Mouse (Mus musculus) C2C12 (cell line): ENCODE results near the gene Gm9747. TPM values are rescaled to one million over a fixed set of nuclear protein-coding genes. Genes with fewer than 3 reads are reported as not detected.

Experiments
- H3K27me3 ChIP-seq: one replicate; pipeline ENCODE4 v1.6.1; 2011; ENCODE audit not compliant: control insufficient read depth, insufficient read depth, insufficient read length
- H3K36me3 ChIP-seq: one replicate; pipeline ENCODE4 v1.6.1; 2011; ENCODE audit not compliant: control insufficient read depth, insufficient read depth
- H3K4me3 ChIP-seq: one replicate; pipeline ENCODE4 v1.5.1; 2011; ENCODE audit warnings: mild to moderate bottlenecking, control low read depth; ENCODE audit not compliant: poor library complexity, insufficient read depth, severe bottlenecking
- H3K79me2 ChIP-seq: one replicate; pipeline ENCODE4 v1.6.1; 2011; ENCODE audit not compliant: control insufficient read depth, insufficient read depth
- H3K79me3 ChIP-seq: one replicate; pipeline ENCODE4 v1.6.1; 2011; ENCODE audit warnings: low read depth, control low read depth
- H3ac ChIP-seq: one replicate; pipeline ENCODE3; 2011; ENCODE audit warnings: low read depth; ENCODE audit not compliant: control insufficient read depth, insufficient read length
- CEBPB ChIP-seq: IDR thresholded peaks from one replicate; pipeline ENCODE4 v1.6.1; 2011; ENCODE audit warnings: low read depth, mild to moderate bottlenecking, control low read depth, moderate library complexity
- CTCF ChIP-seq: IDR thresholded peaks from one replicate; pipeline ENCODE4 v1.5.1; 2011; ENCODE audit not compliant: control insufficient read depth, insufficient read depth, insufficient read length
- FOSL1 ChIP-seq: IDR thresholded peaks from one replicate; pipeline ENCODE4 v1.8.0; 2011; ENCODE audit warnings: mild to moderate bottlenecking, low read length; ENCODE audit not compliant: poor library complexity, insufficient read depth, severe bottlenecking
- MAX ChIP-seq: IDR thresholded peaks from one replicate; pipeline ENCODE4 v1.6.1; 2011; ENCODE audit warnings: mild to moderate bottlenecking, control low read depth
- MYOD1 ChIP-seq: IDR thresholded peaks from one replicate; pipeline ENCODE4 v1.6.1; 2011; ENCODE audit warnings: low read depth; ENCODE audit not compliant: control insufficient read depth, insufficient read length
- MYOG ChIP-seq: IDR thresholded peaks from one replicate; pipeline ENCODE4 v1.6.1; 2011; ENCODE audit not compliant: control insufficient read depth, insufficient read length; ENCODE audit errors: extremely low read depth
- USF1 ChIP-seq: IDR thresholded peaks from one replicate; pipeline ENCODE4 v1.6.1; 2011; ENCODE audit warnings: low read depth, mild to moderate bottlenecking, control low read depth, moderate library complexity
- polyA plus RNA-seq: library from polyadenylated mRNA; unstranded; fragments of >200 nt; fragmentation: generic; extraction: Trizol; gene quantifications from one replicate; pipeline ENCODE4 v1.2.1, GENCODE M21; 2012; ENCODE audit warnings: missing spikeins

Gm9747 gene
- polyA plus RNA-seq, 1 experiment = 3.8 TPM

DNA sequence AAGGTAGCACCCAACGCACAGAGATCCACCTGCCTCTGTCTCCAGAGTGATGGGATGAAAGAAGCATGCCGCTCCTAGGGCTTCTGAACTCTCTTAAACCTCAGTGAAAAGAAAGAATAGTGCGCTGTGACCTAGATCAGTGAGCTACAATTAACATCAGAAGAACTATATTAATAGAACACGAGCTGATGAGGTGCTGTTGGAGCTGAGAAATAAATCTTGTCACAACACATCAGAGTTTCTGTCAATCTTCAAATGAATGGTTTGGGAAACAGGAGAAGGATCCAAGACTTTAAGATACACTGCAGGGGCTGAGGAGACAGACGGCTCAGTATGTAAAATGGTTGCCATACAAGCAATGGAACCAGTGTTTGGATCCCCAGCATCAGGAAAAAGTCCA lies 39.3 kb downstream of the Gm9747 start:
- H3K4me3 ChIP-seq = no peak overlapping the region
- no peak for TF ChIP-seq MYOD1
- no peak for TF ChIP-seq MAX
- TF ChIP-seq FOSL1 = no peak
- TF ChIP-seq MYOG = no peak
- no peak for TF ChIP-seq CEBPB
- TF ChIP-seq CTCF = no peak
- no peak for TF ChIP-seq USF1
- peaks cover 67% of the 10 kb centered on the region for H3K79me3 ChIP-seq
- H3K36me3 ChIP-seq = peaks cover 77% of the 10 kb centered on the region
- no peak overlapping the region for H3ac ChIP-seq
- H3K79me2 ChIP-seq = peaks cover 97% of the 10 kb centered on the region
- no peaks in the 10 kb centered on the region for H3K27me3 ChIP-seq

DNA sequence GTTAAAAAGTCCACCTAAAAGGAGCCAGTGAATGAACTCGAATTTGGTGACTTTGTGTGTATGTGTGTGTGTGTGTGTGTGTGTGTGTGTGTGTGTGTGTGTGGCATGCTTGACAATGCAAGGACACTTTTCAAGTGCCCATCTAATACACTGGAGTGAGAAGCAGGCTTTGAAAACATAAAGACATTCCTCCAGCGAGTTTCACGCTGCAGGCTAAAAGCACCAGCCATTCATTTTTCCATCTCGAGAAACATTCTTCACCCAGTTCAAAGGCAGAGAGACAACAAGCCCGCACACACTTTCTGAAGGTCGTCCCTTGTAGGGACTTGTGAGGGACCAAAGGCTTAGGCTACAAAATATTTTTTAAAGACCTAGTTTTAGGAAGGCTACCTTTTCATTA lies 40.6 kb downstream of the Gm9747 start:
- Histone ChIP-seq H3K79me2 (peaks cover 99% of the 10 kb centered on the region), H3K79me3 (peaks cover 73% of the 10 kb centered on the region), H3K27me3 (no peaks in the 10 kb centered on the region), H3K4me3 (no peak overlapping the region), H3K36me3 (peaks cover 89% of the 10 kb centered on the region), H3ac (no peak overlapping the region)
- TF ChIP-seq USF1 = no peak
- TF ChIP-seq MAX = no peak
- TF ChIP-seq CTCF = no peak
- TF ChIP-seq CEBPB = no peak
- no peak for TF ChIP-seq MYOD1
- no peak for TF ChIP-seq FOSL1
- no peak for TF ChIP-seq MYOG

GRCm38 (mm10) chr1:82274361-82274760 lies 41.4 kb downstream of the Gm9747 start:
- Histone ChIP-seq H3K36me3 (peaks cover 93% of the 10 kb centered on the region), H3K79me2 (peaks cover 99% of the 10 kb centered on the region), H3K79me3 (peaks cover 74% of the 10 kb centered on the region), H3ac (no peak overlapping the region), H3K4me3 (no peak overlapping the region), H3K27me3 (no peaks in the 10 kb centered on the region)
- TF ChIP-seq USF1 (no peak), CEBPB (no peak), CTCF (no peak), MYOG (no peak), MYOD1 (no peak), MAX (no peak), FOSL1 (no peak)

GRCm38 (mm10) chr1:82279768-82280167 lies 46.9 kb downstream of the Gm9747 start:
- H3ac ChIP-seq = no peak overlapping the region
- H3K79me2 ChIP-seq = peaks cover 100% of the 10 kb centered on the region
- H3K79me3 ChIP-seq = peaks cover 91% of the 10 kb centered on the region
- no peak overlapping the region for H3K4me3 ChIP-seq
- H3K36me3 ChIP-seq = peaks cover 80% of the 10 kb centered on the region
- TF ChIP-seq MYOD1 (no peak), CEBPB (no peak), MYOG (no peak), FOSL1 (no peak), MAX (no peak), CTCF (no peak), USF1 (no peak)
- H3K27me3 ChIP-seq = no peaks in the 10 kb centered on the region

DNA sequence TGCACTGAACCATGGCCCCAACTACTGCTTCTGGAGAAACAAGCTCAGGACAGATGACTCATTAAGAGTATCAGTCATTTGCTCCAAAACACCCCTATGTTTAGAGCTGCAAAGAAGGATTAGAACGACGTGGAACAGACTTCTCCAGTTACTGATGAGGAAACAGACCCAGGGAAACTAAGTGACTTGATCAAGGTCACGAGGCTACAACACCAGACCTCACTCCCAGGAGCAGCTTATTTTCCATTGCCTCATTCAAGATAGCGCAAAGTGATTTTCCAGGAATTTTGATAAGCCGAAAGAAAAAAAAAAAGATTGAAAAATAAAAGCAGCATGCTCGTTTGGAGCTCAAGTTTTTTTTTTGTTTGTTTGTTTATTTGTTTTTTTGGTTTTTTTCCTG lies 48.9 kb downstream of the Gm9747 start:
- TF ChIP-seq USF1 = no peak
- TF ChIP-seq FOSL1 = no peak
- no peak for TF ChIP-seq MYOG
- no peak for TF ChIP-seq CTCF
- TF ChIP-seq MAX = no peak
- no peak for TF ChIP-seq CEBPB
- TF ChIP-seq MYOD1 = no peak
- no peak overlapping the region for H3ac ChIP-seq
- no peak overlapping the region for H3K4me3 ChIP-seq
- peaks cover 100% of the 10 kb centered on the region for H3K79me2 ChIP-seq
- H3K36me3 ChIP-seq = peaks cover 65% of the 10 kb centered on the region
- no peaks in the 10 kb centered on the region for H3K27me3 ChIP-seq
- H3K79me3 ChIP-seq = peaks cover 94% of the 10 kb centered on the region
